Mouse (Mus musculus) midbrain, embryonic 14.5 days (tissue): Measurements from ENCODE around the gene Atp8b5. TPM values are rescaled to one million over a fixed set of nuclear protein-coding genes. Genes with fewer than 3 reads are reported as not detected.

ENCODE experiments used
- ATAC-seq: fragments of 200-750 bp; cut with Nextera tagmentation; 2 replicates; pipeline ENCODE4 v1.8.0; 2017; ENCODE audit warnings: moderate number of reproducible peaks, moderate library complexity; ENCODE audit not compliant: low FRiP score, low TSS enrichment
- DNase-seq: peaks from one replicate; pipeline ENCODE4 v3.0.0-alpha.2; 2015
- H3K27ac ChIP-seq: fragments of 300-500 bp; sonication (generic); replicated peaks from 2 replicates; pipeline ENCODE4 v1.5.1; 2014; ENCODE audit warnings: mild to moderate bottlenecking, low read depth, low read length, moderate library complexity
- H3K27me3 ChIP-seq: fragments of 300-500 bp; sonication (generic); 2 replicates; pipeline ENCODE4 v1.6.1; 2014; ENCODE audit warnings: low read length, control low read depth, mixed read lengths; ENCODE audit not compliant: control insufficient read depth, insufficient read depth
- H3K36me3 ChIP-seq: fragments of 300-500 bp; sonication (generic); 2 replicates; pipeline ENCODE4 v1.6.1; 2014; ENCODE audit warnings: low read length, control low read depth; ENCODE audit not compliant: control insufficient read depth, insufficient read depth
- H3K4me1 ChIP-seq: fragments of 300-500 bp; sonication (generic); 2 replicates; pipeline ENCODE4 v1.6.1; 2014; ENCODE audit warnings: mild to moderate bottlenecking, antibody characterized with exemption, low read length, control low read depth; ENCODE audit not compliant: control insufficient read depth, insufficient read depth
- H3K4me2 ChIP-seq: fragments of 300-500 bp; sonication (generic); 2 replicates; pipeline ENCODE4 v1.6.1; 2014; ENCODE audit warnings: mild to moderate bottlenecking, low read length, moderate library complexity
- H3K4me3 ChIP-seq: fragments of 300-500 bp; sonication (generic); replicated peaks from 2 replicates; pipeline ENCODE4 v1.5.1; 2014; ENCODE audit warnings: low read depth, low read length
- H3K9ac ChIP-seq: fragments of 300-500 bp; sonication (generic); replicated peaks from 2 replicates; pipeline ENCODE4 v1.6.1; 2014; ENCODE audit warnings: mild to moderate bottlenecking, low read length, moderate library complexity
- H3K9me3 ChIP-seq: fragments of 300-500 bp; sonication (generic); 2 replicates; pipeline ENCODE4 v1.6.1; 2016; ENCODE audit warnings: low read length, control low read depth, mixed read lengths; ENCODE audit not compliant: control insufficient read depth
- WGBS: fragments of 180-500 bp; shearing (Covaris S2); extraction: QIAGEN DNeasy Blood & Tissue Kit; methylation state at CpG from one replicate; pipeline ENCODE4 v1.1.7; 2014; 5-methylcytosine and 5-hydroxymethylcytosine counted together
- polyA plus RNA-seq: library from polyadenylated mRNA; unstranded; fragments of >200 nt; fragmentation: Nextera tagmentation; extraction: Ambion mirVana; gene quantifications from 2 replicates; pipeline ENCODE4 v1.2.1, GENCODE M21; 2014

The Atp8b5 gene
- 0.23 and 0.57 TPM in 2 replicates for polyA plus RNA-seq

DNA sequence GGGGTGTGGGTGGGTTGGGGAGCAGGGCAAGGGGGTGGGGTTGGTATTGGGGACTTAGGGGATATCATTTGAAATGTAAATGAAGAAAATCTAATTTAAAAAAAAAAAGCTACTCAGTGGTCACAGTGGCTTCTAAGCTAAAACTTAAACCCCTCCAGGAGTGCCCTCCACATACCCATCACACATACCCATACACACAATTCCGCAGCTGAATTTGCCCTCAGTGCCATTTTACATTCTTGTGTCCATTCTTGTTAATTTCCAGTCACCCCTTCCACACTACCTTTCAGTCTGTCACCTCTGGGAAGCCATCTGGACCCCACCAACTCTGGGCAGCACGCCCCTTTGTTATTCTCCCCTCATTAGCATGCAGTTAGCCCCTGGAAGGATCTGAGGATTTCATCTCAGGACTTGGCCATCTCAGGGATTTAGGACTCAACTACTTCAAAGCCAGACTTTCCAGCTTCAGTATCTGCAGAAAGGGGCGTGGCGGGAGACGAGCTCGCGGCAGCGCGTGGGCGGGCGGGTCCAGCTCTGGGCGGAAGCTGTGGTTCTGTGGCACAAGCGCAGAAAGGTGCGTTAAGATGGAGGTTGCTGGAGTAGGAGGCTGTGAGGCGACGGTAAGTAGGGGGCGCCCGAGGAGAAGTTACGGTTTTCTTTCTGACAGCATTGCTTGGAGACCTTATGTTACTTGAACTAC, at the start of gene Atp8b5:
Atp8b5 (plus strand) TSS at position 537 of the 700 bp plus-strand sequence.
- peak within 1 kb of the TSS; percentile 46; the same call in 1 of the 2 replicates for H3K27ac ChIP-seq
- H3K9ac ChIP-seq, result peak within 1 kb of the TSS; percentile 32
- WGBS, result 1% methylated on average over 19 of the region's 19 CpGs

DNA sequence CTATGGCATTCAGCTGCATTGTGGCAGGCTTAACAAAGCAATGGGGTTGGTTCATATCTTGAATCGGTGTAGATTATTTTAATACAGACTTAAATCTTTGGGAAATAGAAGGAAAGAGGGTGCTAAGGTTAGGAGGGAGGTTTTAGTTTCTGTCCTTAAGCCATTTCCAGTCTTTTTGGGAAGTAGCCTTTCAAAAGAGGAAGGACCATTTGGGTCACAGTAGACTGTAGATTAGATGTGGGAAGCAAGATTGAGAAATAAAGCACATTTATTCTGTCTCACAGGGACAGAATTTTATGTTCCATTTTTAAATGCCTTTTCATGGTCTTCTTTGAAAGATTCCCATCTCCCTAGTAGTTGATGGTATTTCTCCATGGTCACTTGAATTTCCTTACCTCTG, 49.0 kb upstream of the Atp8b5 start:
- H3K4me2 ChIP-seq, result no peak overlapping the region
- H3K4me1 ChIP-seq, result no peaks in the 10 kb centered on the region
- 0 out of 2 replicates have a peak, but pooled peaks cover 2% of the 10 kb centered on the region for H3K36me3 ChIP-seq
- H3K27ac ChIP-seq, result no peak overlapping the region
- no peak for DNase-seq
- no peak overlapping the region for H3K4me3 ChIP-seq
- ATAC-seq, result no peak
- no peaks in the 10 kb centered on the region for H3K9me3 ChIP-seq
- WGBS, result 96% methylated on average over 1 of the region's 1 CpGs
- no peaks in the 10 kb centered on the region for H3K27me3 ChIP-seq
- H3K9ac ChIP-seq, result no peak overlapping the region

More for the DNA sequence above, at the start of gene Atp8b5:
- Histone ChIP-seq H3K27me3 (no peaks in the 10 kb centered on the region), H3K9me3 (no peaks in the 10 kb centered on the region), H3K36me3 (peaks cover 5% of the 10 kb centered on the region; the same call in 1 of the 2 replicates), H3K4me2 (peak within 1 kb of the TSS; percentile 58), H3K4me3 (peak within 1 kb of the TSS; percentile 36), H3K4me1 (peaks cover 6% of the 10 kb centered on the region)
- peak; percentile 89 for ATAC-seq
- DNase-seq, result peak; percentile 91

GRCm38 (mm10) chr4:43231821-43232220, 35.1 kb upstream of the Atp8b5 start:
- no peak for DNase-seq
- H3K9ac ChIP-seq, result no peak overlapping the region
- ATAC-seq, result no peak
- WGBS, result 87% methylated on average over 3 of the region's 3 CpGs
- peaks cover 15% of the 10 kb centered on the region for H3K36me3 ChIP-seq
- H3K9me3 ChIP-seq, result no peaks in the 10 kb centered on the region
- H3K4me3 ChIP-seq, result no peak overlapping the region
- H3K27ac ChIP-seq, result no peak overlapping the region
- H3K4me1 ChIP-seq, result no peaks in the 10 kb centered on the region
- H3K27me3 ChIP-seq, result no peaks in the 10 kb centered on the region
- H3K4me2 ChIP-seq, result no peak overlapping the region

- H3K36me3 ChIP-seq, result peaks cover 23% of the 10 kb centered on the region
- no peak overlapping the region for H3K9ac ChIP-seq
- H3K4me3 ChIP-seq, result no peak overlapping the region
- H3K27me3 ChIP-seq, result no peaks in the 10 kb centered on the region
- WGBS, result 93% methylated on average over 1 of the region's 1 CpGs
- no peaks in the 10 kb centered on the region for H3K9me3 ChIP-seq
- no peaks in the 10 kb centered on the region for H3K4me1 ChIP-seq
- no peak for DNase-seq
- no peak for ATAC-seq
- no peak overlapping the region for H3K27ac ChIP-seq
- no peak overlapping the region for H3K4me2 ChIP-seq
Observed at GRCm38 (mm10) chr4:43232985-43233384, 34.0 kb upstream of the Atp8b5 start.

- Histone ChIP-seq H3K4me3 (no peak overlapping the region), H3K9ac (no peak overlapping the region), H3K27ac (no peak overlapping the region), H3K4me2 (no peak overlapping the region), H3K36me3 (peaks cover 28% of the 10 kb centered on the region), H3K27me3 (no peaks in the 10 kb centered on the region), H3K9me3 (no peaks in the 10 kb centered on the region), H3K4me1 (no peaks in the 10 kb centered on the region)
- no peak for ATAC-seq
- no peak for DNase-seq
- 98% methylated on average over 6 of the region's 6 CpGs for WGBS
Observed at GRCm38 (mm10) chr4:43233489-43233888, 33.5 kb upstream of the Atp8b5 start.

DNA sequence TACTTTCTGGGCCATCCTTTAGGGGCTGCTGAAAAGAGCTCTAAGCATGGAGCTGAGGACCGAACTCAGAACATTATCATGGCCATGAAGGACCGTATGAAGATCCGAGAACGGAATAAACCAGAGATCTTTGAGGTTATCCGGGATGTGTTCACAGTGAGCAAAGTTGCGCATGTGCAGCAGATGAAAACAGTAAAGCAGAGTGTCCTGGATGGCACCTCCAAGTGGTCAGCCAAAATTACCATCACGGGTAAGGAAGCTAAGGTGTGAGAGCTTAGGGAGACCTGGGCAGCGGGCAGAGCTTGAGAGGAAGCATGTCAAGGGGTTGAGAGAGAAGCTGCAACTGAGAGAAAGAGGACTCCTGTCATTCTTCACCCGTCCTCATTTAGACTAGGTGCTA, 30.1 kb upstream of the Atp8b5 start:
- H3K36me3 ChIP-seq, result peaks cover 47% of the 10 kb centered on the region
- 98% methylated on average over 9 of the region's 9 CpGs for WGBS

DNA sequence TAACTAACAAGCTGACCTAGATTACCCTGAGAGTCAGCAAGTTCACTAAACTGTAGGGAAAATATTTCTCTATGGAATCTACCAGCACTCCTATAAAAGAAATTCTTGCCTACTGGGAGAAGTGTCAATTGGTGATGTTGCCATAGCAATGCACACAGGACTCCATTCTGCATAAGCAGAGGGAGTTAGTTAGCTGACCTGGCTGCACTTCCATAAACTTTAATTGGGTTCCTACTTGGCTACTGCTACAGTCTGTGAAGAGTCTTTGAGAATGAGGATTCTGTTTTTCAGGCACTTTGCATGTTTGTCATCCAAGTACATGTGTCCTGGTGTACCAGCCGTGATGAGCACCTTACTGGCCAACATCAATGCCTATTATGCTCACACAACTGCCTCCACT, 26.2 kb upstream of the Atp8b5 start:
- Histone ChIP-seq H3K4me2 (no peak overlapping the region), H3K4me3 (no peak overlapping the region), H3K27ac (no peak overlapping the region), H3K4me1 (no peaks in the 10 kb centered on the region), H3K9me3 (no peaks in the 10 kb centered on the region), H3K36me3 (peaks cover 55% of the 10 kb centered on the region), H3K9ac (no peak overlapping the region), H3K27me3 (no peaks in the 10 kb centered on the region)
- ATAC-seq, result no peak
- 90% methylated on average over 1 of the region's 1 CpGs for WGBS
- DNase-seq, result no peak

More for the DNA sequence above, 30.1 kb upstream of the Atp8b5 start:
- Histone ChIP-seq H3K9me3 (no peaks in the 10 kb centered on the region), H3K4me3 (no peak overlapping the region), H3K9ac (no peak overlapping the region), H3K27ac (no peak overlapping the region), H3K27me3 (no peaks in the 10 kb centered on the region), H3K4me1 (no peaks in the 10 kb centered on the region), H3K4me2 (no peak overlapping the region)
- DNase-seq, result no peak
- no peak for ATAC-seq

DNA sequence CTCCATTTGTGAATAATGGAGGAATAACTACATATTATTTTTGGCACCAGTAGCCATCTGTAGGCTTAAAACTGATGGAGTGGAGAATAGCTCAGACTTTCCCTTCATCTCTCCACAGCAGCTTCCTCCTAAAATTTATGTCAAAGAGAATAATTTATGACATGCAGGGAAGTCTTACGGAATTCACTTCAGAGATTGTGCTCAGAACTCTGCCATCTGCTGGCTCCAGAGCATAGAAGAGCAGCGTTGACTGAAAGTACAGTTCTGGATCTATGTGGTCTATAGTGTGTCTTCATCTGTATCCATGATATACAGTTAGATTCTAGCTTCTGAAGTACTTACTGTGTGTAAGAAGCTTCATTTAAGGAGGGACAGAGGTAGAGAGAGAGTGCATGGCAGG, 22.9 kb upstream of the Atp8b5 start:
- Histone ChIP-seq H3K27ac (no peak overlapping the region), H3K4me1 (peaks cover 4% of the 10 kb centered on the region; the same call in 1 of the 2 replicates), H3K9ac (no peak overlapping the region), H3K36me3 (peaks cover 43% of the 10 kb centered on the region), H3K9me3 (no peaks in the 10 kb centered on the region), H3K27me3 (no peaks in the 10 kb centered on the region), H3K4me2 (no peak overlapping the region), H3K4me3 (no peak overlapping the region)
- peak; percentile 76 for DNase-seq
- 53% methylated on average over 2 of the region's 2 CpGs for WGBS
- no peak for ATAC-seq

DNA sequence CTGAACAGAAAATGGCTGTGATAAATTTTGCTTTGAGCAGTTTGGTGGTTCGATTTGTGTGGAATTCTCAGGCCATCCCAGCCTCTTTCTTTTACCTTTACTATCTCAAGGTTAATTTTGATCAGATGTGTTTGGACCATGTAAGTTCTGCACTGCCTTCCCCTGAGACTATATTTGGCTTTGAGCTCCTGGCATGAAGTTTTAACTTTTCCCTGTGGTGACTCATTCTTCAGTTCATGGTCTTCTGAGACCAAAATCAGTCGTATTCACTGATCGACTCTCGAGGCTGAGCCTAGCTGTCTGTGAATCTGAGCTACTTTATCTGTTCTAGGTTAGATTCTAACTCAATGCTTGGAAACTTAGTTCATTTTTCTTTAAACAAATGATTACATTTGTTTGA, 21.2 kb upstream of the Atp8b5 start:
- no peaks in the 10 kb centered on the region for H3K9me3 ChIP-seq
- ATAC-seq (no peak), DNase-seq (no peak)
- no peak overlapping the region for H3K4me2 ChIP-seq
- H3K9ac ChIP-seq, result no peak overlapping the region
- H3K27me3 ChIP-seq, result no peaks in the 10 kb centered on the region
- no peak overlapping the region for H3K27ac ChIP-seq
- 95% methylated on average over 4 of the region's 4 CpGs for WGBS
- H3K36me3 ChIP-seq, result peaks cover 38% of the 10 kb centered on the region
- peaks cover 4% of the 10 kb centered on the region; the same call in 1 of the 2 replicates for H3K4me1 ChIP-seq
- no peak overlapping the region for H3K4me3 ChIP-seq
